Mouse (Mus musculus) embryonic fibroblast, embryonic 13.5 days (primary cell): ENCODE results near the gene Metap1d. TPM values are rescaled to one million over a fixed set of nuclear protein-coding genes. Genes with fewer than 3 reads are reported as not detected.

Experiments used
- H3K27ac ChIP-seq: 2 replicates; pipeline ENCODE4 v1.5.1; 2012; ENCODE audit warnings: low read length, control low read depth, inconsistent platforms; ENCODE audit not compliant: insufficient read depth
- H3K4me1 ChIP-seq: 2 replicates; pipeline ENCODE4 v1.6.1; 2011; ENCODE audit warnings: low read length; ENCODE audit not compliant: control insufficient read depth, insufficient read depth
- H3K4me3 ChIP-seq: 2 replicates; pipeline ENCODE4 v1.5.1; 2011; ENCODE audit warnings: mild to moderate bottlenecking, control low read depth, low read length; ENCODE audit not compliant: insufficient read depth
- CTCF ChIP-seq: IDR thresholded peaks from 2 replicates; pipeline ENCODE4 v1.5.1; 2011; ENCODE audit warnings: mild to moderate bottlenecking, control low read depth, low read length, moderate library complexity, borderline replicate concordance; ENCODE audit not compliant: insufficient read depth
- POLR2A ChIP-seq: IDR thresholded peaks from 2 replicates; pipeline ENCODE4 v1.6.1; 2011; ENCODE audit warnings: low read depth, mild to moderate bottlenecking, control low read depth, low read length, moderate library complexity
- polyA plus RNA-seq: library from polyadenylated mRNA; stranded (reverse); fragments of >200 nt; gene quantifications from 2 replicates; pipeline ENCODE4 v1.2.4, GENCODE M21; 2011; ENCODE audit warnings: low read depth; ENCODE audit not compliant: missing spikeins, insufficient read length

The Metap1d gene
- polyA plus RNA-seq, 1 experiment: 37.1 TPM

GRCm38 (mm10) chr2:71531124-71531590 is 78.1 kb downstream of the Metap1d start:
- Histone ChIP-seq H3K27ac (no peak overlapping the region), H3K4me1 (no peaks in the 10 kb centered on the region), H3K4me3 (peak overlapping the region; percentile 46; the same call in 1 of the 2 replicates)
- TF ChIP-seq POLR2A (no peak), CTCF (no peak)

GRCm38 (mm10) chr2:71531990-71532970 is 79.2 kb downstream of the Metap1d start:
- no peak overlapping the region for H3K27ac ChIP-seq
- no peaks in the 10 kb centered on the region for H3K4me1 ChIP-seq
- no peak overlapping the region for H3K4me3 ChIP-seq
- TF ChIP-seq POLR2A (no peak), CTCF (no peak)

- TF ChIP-seq CTCF (no peak), POLR2A (no peak)
- H3K4me1 ChIP-seq: no peaks in the 10 kb centered on the region
- no peak overlapping the region for H3K27ac ChIP-seq
- H3K4me3 ChIP-seq: no peak overlapping the region
Measured at GRCm38 (mm10) chr2:71533094-71533493, 80.0 kb downstream of the Metap1d start.

- no peaks in the 10 kb centered on the region for H3K4me1 ChIP-seq
- TF ChIP-seq POLR2A (no peak), CTCF (no peak)
- no peak overlapping the region for H3K4me3 ChIP-seq
- H3K27ac ChIP-seq: no peak overlapping the region
Measured at GRCm38 (mm10) chr2:71534242-71535052, 81.4 kb downstream of the Metap1d start.

GRCm38 (mm10) chr2:71540611-71541417 is 87.7 kb downstream of the Metap1d start:
- Histone ChIP-seq H3K27ac (no peak overlapping the region), H3K4me1 (no peaks in the 10 kb centered on the region; the same call in 1 of the 2 replicates), H3K4me3 (no peak overlapping the region; the same call in 1 of the 2 replicates)
- TF ChIP-seq POLR2A: no peak
- TF ChIP-seq CTCF: no peak

GRCm38 (mm10) chr2:71541418-71542226 is 88.5 kb downstream of the Metap1d start:
- Histone ChIP-seq H3K27ac (peak overlapping the region; percentile 3; the same call in 1 of the 2 replicates), H3K4me1 (no peaks in the 10 kb centered on the region; the same call in 1 of the 2 replicates), H3K4me3 (no peak overlapping the region)
- no peak for TF ChIP-seq CTCF
- TF ChIP-seq POLR2A: no peak

- Histone ChIP-seq H3K4me1 (no peaks in the 10 kb centered on the region; the same call in 1 of the 2 replicates), H3K4me3 (0 out of 2 replicates have a peak overlapping the region, but pooled peaks have one; percentile 2), H3K27ac (peak overlapping the region; percentile 30; the same call in 1 of the 2 replicates)
- TF ChIP-seq CTCF (no peak), POLR2A (no peak; the same call in 1 of the 2 replicates)
Measured at GRCm38 (mm10) chr2:71542227-71542815, 89.2 kb downstream of the Metap1d start.

GRCm38 (mm10) chr2:71542816-71543301 is 89.8 kb downstream of the Metap1d start:
- H3K4me1 ChIP-seq: no peaks in the 10 kb centered on the region; the same call in 1 of the 2 replicates
- peak overlapping the region; percentile 55; the same call in 1 of the 2 replicates for H3K27ac ChIP-seq
- TF ChIP-seq POLR2A (peak; percentile 41; the same call in 1 of the 2 replicates), CTCF (no peak)
- H3K4me3 ChIP-seq: 0 out of 2 replicates have a peak overlapping the region, but pooled peaks have one; percentile 2
